Mouse (Mus musculus) Patski (cell line): ENCODE data around the gene Atxn7l2. TPM values are rescaled to one million over a fixed set of nuclear protein-coding genes. Genes with fewer than 3 reads are reported as not detected.

Source experiments
- ATAC-seq: fragments of 100-300 bp; one replicate; pipeline ENCODE4 v1.8.0; 2021
- CTCF ChIA-PET: fragments of 350-600 bp; sonication (Branson Sonifier 250); formaldehyde crosslinking; loops from one replicate; lab custom pipeline; 2022; ENCODE audit warnings: inconsistent platforms; lab: Charles Lee
- POLR2A ChIA-PET: fragments of 350-600 bp; sonication (Branson Sonifier 250); formaldehyde crosslinking; loops from one replicate; lab custom pipeline; 2022; ENCODE audit warnings: antibody characterized with exemption, inconsistent platforms; lab: Charles Lee
- DNase-seq: peaks from one replicate; pipeline ENCODE4 v3.0.0-alpha.2; 2011; ENCODE audit warnings: low read depth, low spot score
- H3K27me3 ChIP-seq: fragments of 371-371 bp; one replicate; pipeline ENCODE4 v1.5.1; 2021
- CTCF ChIP-seq: fragments of 100-300 bp; IDR thresholded peaks from one replicate; pipeline ENCODE4 v1.5.1; 2021
- in situ Hi-C: fragments of 300-500 bp; cut with MboI; formaldehyde crosslinking; loops from 3 replicates; pipeline ENCODE4 v1.11.1; 2018; ENCODE audit warnings: low pct_unique_long_range_greater_than_20kb, mixed read lengths
- polyA plus RNA-seq: library from polyadenylated mRNA; unstranded; gene quantifications from one replicate; pipeline ENCODE4 v1.2.3, GENCODE M21; 2021

Atxn7l2 gene
- polyA plus RNA-seq, 1 experiment from 2014 or later = 17.4 TPM

DNA sequence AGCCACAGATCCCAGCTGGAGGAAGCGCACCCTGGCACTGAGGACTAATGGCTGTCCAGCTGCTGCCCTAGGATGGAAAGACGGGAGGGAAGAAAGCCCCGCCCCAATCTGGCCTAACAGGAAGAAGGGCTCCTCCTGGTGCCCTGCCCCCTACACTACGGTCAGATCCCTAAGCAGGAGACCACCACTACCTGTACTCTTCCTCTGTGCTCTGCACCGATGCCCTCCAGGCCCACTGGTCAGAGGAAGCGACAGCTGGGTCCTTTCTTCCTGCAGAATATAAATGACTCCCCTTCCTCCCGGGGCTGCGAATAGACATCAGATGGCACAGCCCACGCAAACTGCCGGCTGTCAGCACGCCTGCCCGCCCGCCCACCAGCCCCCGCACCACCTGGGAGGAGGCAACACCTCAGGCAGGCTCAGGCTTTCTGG, 13.7 kb downstream of the Atxn7l2 start:
- DNase-seq (no peak), ATAC-seq (no peak)
- in situ Hi-C loops = no loop called here
- TF ChIP-seq CTCF = no peak
- ChIA-PET POLR2A (interaction anchor here (0.6 to 2.5 kb wide), 4 partner anchors 13 to 35 kb away, joined by 3 to 11 read pairs (median 3); partner anchors contain the start of gene Atxn7l2), CTCF (interaction anchor here (0.9 to 15.7 kb wide), 5 partner anchors 7 to 32 kb away, joined by 3 to 247 read pairs (median 4); no protein-coding TSS in a partner anchor)
- no peaks in the 10 kb centered on the region for H3K27me3 ChIP-seq

DNA sequence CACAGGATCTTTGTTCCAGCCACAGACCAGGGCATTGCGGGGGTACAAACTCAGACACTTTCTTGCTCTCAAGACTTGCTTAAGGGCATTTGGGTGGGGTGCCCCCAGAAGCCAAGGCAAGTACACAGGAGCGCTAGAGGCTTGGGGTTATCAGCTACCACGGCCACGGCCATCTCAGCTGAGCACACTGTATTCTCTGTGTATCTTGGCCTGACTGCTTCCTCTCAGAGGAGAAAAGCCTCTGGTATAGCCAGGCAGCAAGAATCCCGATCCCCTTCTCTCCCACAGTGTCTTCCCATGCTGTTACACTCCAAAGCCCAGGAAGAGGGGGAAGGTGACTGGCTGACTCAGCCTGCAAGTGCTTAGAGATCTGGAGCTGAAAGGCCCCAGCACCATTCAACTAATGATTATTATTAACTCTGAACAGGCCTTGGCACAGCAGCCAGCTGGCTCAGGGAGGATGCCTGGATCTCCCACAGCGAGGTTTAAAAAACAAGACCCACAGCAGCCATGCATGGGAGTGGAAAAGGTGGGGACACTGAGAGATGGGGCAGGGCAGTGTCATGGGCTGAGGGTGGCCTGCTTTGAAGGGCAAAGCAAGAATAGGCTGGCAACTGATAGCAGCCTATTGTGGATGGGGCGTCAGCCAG, 14.7 kb downstream of the Atxn7l2 start:
- in situ Hi-C loops = no loop called here
- DNase-seq (no peak), ATAC-seq (peak; percentile 29)
- POLR2A ChIA-PET = interaction anchor here (0.6 to 2.5 kb wide), 5 partner anchors 11 to 633 kb away, joined by 3 to 11 read pairs (median 3); partner anchors contain the start of gene Atxn7l2
- H3K27me3 ChIP-seq = no peaks in the 10 kb centered on the region
- CTCF ChIA-PET = interaction anchor here (0.9 to 15.7 kb wide), 7 partner anchors 8 to 31 kb away, joined by 3 to 247 read pairs (median 4); no protein-coding TSS in a partner anchor
- no peak for TF ChIP-seq CTCF

DNA sequence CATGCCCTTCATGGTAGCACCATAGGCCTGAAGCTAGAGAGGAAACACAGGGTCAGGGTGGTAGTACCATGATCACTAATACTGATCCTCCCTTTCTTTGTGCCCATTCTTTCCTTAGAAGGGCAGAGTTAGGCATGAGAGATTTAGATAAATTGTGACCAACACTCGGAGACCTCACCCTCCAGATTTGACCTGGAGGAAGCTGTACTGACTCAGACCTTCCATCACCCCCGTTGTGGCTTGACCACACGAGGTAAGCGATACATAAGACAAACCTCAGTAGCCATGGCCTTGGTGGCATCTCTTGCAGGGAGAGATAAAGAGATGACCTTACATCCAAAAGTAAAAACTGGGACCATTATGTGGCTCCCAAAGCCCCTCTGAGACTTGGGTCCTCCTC, 15.4 kb downstream of the Atxn7l2 start:
- no peaks in the 10 kb centered on the region for H3K27me3 ChIP-seq
- CTCF ChIA-PET = interaction anchor here (1.2 to 15.7 kb wide), 6 partner anchors 9 to 123 kb away, joined by 3 to 247 read pairs (median 4); no protein-coding TSS in a partner anchor
- ATAC-seq (no peak), DNase-seq (no peak)
- in situ Hi-C loops = no loop called here
- TF ChIP-seq CTCF = no peak
- POLR2A ChIA-PET = interaction anchor here (1.0 to 1.7 kb wide), 2 partner anchors 11 to 20 kb away, joined by 3 to 4 read pairs; no protein-coding TSS in a partner anchor

DNA sequence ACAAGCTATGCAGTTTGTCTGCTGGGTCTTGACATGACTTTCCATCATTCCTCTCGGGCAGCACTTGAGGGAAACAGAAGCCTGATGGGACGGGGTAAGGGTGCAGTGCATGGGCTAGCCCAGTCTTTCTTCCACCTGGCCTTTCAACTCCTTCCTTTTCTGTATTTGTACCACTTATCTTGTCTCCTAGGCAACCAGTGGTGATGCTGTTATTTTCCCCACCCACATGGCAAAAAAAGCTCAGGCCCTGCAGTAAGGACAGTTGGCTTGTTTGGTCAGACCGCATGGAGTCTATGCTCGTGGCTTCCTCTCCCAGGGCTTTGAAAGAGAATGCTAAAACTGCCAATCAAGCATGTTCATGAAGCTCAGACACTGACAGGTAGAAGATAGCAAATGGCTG, 17.0 kb downstream of the Atxn7l2 start:
- ChIA-PET CTCF (interaction anchor here (0.9 to 15.7 kb wide), 7 partner anchors 8 to 46 kb away, joined by 3 to 247 read pairs (median 5); partner anchors contain the start of gene Cyb561d1), POLR2A (interaction anchor here (1.5 kb wide), 1 partner anchor 8 kb away, joined by 4 read pairs; the partner anchor contains the start of gene Amigo1)
- ATAC-seq (no peak), DNase-seq (no peak)
- in situ Hi-C loops = no loop called here
- H3K27me3 ChIP-seq = no peaks in the 10 kb centered on the region
- TF ChIP-seq CTCF = no peak

DNA sequence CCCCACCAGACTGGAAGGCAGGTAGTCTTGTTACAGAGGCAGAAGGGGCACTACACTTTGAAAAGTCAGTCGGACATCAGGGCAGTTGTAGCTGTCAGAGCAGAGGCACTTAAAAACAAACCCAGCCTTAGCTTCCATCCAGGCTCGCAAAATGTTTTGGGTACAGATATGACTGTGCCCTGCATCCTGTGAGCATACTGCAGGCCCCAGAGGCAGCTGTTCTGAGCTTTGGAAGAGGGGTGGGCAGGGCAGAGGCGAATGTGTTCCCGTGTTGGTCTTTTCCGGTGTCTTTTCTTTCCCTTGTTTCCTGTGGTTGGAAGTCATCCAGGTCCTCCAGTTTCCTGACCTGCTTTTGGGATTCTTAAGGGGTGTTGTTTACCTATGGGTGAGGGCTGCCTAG, 20.8 kb downstream of the Atxn7l2 start:
- in situ Hi-C loops = no loop called here
- CTCF ChIA-PET = interaction anchor here (0.9 to 4.4 kb wide), 5 partner anchors 8 to 25 kb away, joined by 3 to 32 read pairs (median 3); partner anchors contain the start of gene Cyb561d1
- TF ChIP-seq CTCF = no peak
- H3K27me3 ChIP-seq = peaks cover 5% of the 10 kb centered on the region
- POLR2A ChIA-PET = interaction anchor here (1.0 kb wide), 1 partner anchor 9 kb away, joined by 3 read pairs; no protein-coding TSS in a partner anchor
- DNase-seq = no peak
- ATAC-seq = no peak

DNA sequence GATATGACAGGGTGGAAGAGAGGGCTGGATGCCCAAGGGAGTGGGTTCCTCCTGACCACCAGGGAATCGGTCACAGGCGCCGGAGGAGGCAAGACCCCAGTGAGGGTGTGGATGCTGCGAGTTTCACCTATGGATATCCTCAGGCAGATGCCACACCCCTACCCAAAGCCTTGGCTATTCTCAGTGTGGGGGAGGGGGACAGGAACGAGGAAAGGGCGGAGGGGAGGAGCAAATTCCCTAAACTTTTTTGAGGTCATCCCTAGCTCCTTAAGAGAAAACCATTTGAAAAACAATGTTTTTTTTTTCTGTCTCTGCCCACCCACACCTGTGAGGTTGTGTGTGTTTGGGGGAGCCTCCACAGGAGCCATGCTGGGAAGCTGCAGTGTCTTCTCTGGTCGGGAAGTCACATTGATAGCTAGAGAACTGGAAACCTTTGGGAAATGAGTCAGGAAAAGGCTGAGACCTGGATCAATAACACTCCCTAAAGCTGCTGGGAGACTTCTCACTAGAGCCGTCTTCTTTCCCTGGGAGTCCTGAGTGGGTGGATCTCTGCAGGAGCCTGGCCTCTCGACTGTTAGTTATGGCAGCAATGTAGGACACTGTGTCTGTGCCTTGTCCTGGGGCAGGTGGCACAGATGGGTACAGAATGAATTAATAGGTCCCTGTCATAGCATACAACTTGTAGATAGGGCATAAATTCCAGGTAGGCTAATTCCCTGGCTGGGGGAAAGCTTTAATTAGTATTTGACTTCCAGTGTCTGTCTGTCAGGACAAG, 21.8 kb downstream of the Atxn7l2 start:
- no peak for TF ChIP-seq CTCF
- POLR2A ChIA-PET = interaction anchor here (1.0 to 1.1 kb wide), 2 partner anchors 10 to 13 kb away, joined by 3 to 5 read pairs; no protein-coding TSS in a partner anchor
- DNase-seq = no peak
- in situ Hi-C loops = no loop called here
- no peak for ATAC-seq
- CTCF ChIA-PET = interaction anchor here (0.8 to 9.1 kb wide), 4 partner anchors 11 to 24 kb away, joined by 3 to 85 read pairs (median 8); partner anchors contain the start of gene Cyb561d1
- peaks cover 8% of the 10 kb centered on the region for H3K27me3 ChIP-seq

DNA sequence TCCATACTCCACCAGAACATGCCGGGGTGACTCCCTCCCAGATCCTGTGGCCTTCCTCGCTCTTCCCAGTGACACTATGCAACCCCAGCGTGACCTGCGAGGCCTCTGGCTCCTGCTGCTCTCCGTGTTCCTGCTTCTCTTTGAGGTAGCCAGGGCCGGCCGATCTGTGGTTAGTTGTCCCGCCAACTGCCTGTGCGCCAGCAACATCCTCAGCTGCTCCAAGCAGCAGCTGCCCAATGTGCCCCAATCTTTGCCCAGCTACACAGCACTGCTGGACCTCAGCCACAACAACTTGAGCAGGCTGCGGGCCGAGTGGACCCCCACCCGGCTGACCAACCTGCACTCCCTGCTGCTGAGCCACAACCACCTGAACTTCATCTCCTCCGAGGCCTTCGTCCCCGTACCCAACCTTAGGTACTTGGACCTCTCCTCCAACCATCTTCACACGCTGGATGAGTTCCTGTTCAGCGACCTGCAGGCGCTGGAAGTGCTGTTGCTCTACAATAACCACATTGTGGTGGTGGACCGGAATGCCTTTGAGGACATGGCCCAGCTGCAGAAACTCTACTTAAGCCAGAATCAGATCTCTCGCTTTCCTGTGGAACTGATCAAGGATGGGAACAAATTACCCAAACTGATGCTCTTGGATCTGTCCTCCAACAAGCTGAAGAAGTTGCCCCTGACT, 23.5 kb downstream of the Atxn7l2 start:
- ChIA-PET POLR2A (interaction anchor here (1.0 to 2.4 kb wide), 3 partner anchors 13 to 23 kb away, joined by 4 to 10 read pairs (median 6); partner anchors contain the start of gene Cyb561d1), CTCF (interaction anchor here (1.0 to 9.1 kb wide), 3 partner anchors 14 to 22 kb away, joined by 4 to 85 read pairs (median 12); partner anchors contain the start of gene Cyb561d1)
- no peak for DNase-seq
- peaks cover 13% of the 10 kb centered on the region for H3K27me3 ChIP-seq
- no peak for TF ChIP-seq CTCF
- no peak for ATAC-seq
- in situ Hi-C loops = no loop called here

DNA sequence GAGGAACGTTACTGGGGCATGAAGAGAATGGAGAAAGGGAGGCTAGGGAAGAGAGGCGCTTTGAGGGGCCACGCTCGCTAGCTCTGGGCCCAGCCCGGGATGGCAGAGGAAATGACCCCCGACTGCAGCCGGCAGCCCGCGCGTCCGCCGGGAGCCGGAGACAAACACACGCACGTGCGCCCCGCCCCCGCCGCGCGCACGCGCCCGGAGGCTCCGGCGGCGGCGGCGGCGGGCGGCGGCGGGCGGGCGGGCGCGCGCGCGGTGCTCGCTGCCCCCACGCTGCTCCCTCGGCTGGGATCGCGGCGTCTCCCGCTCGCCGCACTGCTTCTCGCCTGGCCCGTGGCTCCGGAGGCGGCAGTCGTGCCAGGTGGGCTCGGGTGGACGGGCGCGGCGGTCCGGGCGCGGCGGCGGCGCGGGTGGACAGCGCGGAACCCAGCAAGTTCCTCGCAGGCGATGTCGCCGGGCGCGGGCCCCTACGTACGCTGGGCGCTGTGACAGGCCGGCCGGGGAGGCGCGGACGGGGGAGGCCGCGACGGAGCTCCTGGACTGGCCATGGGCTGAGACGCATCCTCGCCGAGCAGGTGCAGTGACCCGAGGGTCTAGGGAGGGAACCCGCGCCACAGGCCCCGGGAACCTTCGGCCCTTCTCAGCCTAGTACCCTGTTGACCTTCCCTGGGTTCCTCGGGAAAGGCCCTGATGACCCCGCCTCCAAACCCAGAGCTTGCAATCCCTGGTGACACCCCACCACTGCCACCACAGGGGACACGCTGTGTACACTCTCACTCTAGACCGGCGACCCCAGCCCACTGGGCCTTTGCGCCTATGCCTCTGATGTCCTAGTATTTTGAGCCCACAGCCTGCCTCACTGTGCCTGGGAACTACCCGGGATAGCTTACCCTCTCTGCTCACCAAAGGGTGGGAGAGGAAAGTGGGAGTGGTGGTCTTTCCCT, 24.4 kb downstream of the Atxn7l2 start, which contains the start of gene Amigo1:
Gene Amigo1, plus strand, starts transcription at position 238 of the 950 bp plus-strand sequence.
- H3K27me3 ChIP-seq = peaks cover 13% of the 10 kb centered on the region
- peak; percentile 28 for ATAC-seq
- in situ Hi-C loops = no loop called here
- DNase-seq = no peak
- CTCF ChIA-PET = interaction anchor here (1.0 to 9.1 kb wide), 3 partner anchors 13 to 22 kb away, joined by 4 to 85 read pairs (median 17); partner anchors contain the start of gene Cyb561d1
- no peak for TF ChIP-seq CTCF
- POLR2A ChIA-PET = interaction anchor here (0.6 to 2.4 kb wide), 8 partner anchors 8 to 303 kb away, joined by 3 to 10 read pairs (median 4); partner anchors contain the start of gene Cyb561d1
